Mouse (Mus musculus) lung, postnatal 0 days (tissue): ENCODE results near the gene Rab11fip4.

Source experiments
- CTCF ChIP-seq: IDR thresholded peaks from 2 replicates; pipeline ENCODE4 v1.5.1; 2016; ENCODE audit warnings: antibody characterized with exemption, mild to moderate bottlenecking
- EP300 ChIP-seq: IDR thresholded peaks from 2 replicates; pipeline ENCODE4 v1.6.1; 2016; ENCODE audit warnings: antibody characterized with exemption, mild to moderate bottlenecking, control low read depth

- TF ChIP-seq CTCF (no peak), EP300 (no peak)
Measured at GRCm38 (mm10) chr11:79707084-79707483, 116.1 kb downstream of the Rab11fip4 start.
